Mouse (Mus musculus) ES-E14 (cell line): ENCODE data around the gene Lix1.

Experiments used
- HCFC1 ChIP-seq: IDR thresholded peaks from 2 replicates; pipeline ENCODE4 v1.6.1; 2012; ENCODE audit warnings: low read length, inconsistent platforms, borderline replicate concordance; ENCODE audit not compliant: insufficient read depth
- MAFK ChIP-seq: IDR thresholded peaks from 2 replicates; pipeline ENCODE4 v1.6.1; 2014; ENCODE audit warnings: mild to moderate bottlenecking, low read depth, low read length, inconsistent platforms; ENCODE audit not compliant: insufficient read depth
- ZNF384 ChIP-seq: IDR thresholded peaks from 2 replicates; pipeline ENCODE4 v1.6.1; 2012; ENCODE audit warnings: low read depth, low read length, inconsistent platforms

DNA sequence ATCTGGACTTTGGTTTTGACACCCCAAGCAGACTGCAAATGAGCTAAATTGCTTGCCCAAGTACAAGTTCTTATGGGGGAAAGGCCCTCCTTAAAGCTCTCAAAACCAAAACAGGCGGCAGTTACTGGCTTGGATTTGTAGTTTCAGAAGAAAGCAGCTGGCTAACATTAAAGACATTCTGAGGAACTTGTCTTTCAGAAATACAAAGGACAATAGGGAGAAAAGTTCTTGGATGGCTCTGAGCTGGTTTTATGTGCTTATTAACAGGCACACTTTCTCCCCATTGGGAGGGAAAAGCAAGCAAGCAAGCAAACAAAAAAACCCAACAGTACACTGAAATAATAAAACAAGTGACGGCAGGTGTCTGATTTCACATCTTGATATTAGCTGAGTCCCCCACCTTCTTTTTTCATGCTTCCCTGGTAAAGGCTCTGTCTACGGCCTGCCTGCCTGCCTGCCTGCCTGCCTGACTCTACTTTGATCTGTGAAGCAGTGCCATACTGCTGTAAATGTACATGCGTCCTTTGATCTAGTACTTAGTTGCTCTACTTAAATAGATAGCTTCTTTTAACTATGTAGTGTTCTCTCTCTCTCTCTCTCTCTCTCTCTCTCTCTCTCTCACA lies 39.5 kb downstream of the Lix1 start:
- TF ChIP-seq HCFC1: no peak
- TF ChIP-seq MAFK: no peak
- TF ChIP-seq ZNF384: no peak
